Mouse (Mus musculus) limb, embryonic 14.5 days (tissue): ENCODE measurements at regions not wholly inside any gene's neighbourhood (a gene's known extent, or its start where the extent isn't known, plus 50 kb on each side); places are given as distances from the start of the nearest gene placed in this dataset.

ENCODE experiments used
- ATAC-seq: fragments of 200-750 bp; cut with Nextera tagmentation; 2 replicates; pipeline ENCODE4 v1.8.0; 2017; ENCODE audit warnings: low read depth, moderate number of reproducible peaks, moderate TSS enrichment; ENCODE audit not compliant: low FRiP score
- DNase-seq: peaks from one replicate; pipeline ENCODE4 v3.0.0-alpha.2; 2015; ENCODE audit warnings: low spot score
- H3K27ac ChIP-seq: fragments of 300-500 bp; sonication (generic); replicated peaks from 2 replicates; pipeline ENCODE4 v1.5.1; 2014; ENCODE audit warnings: low read depth, mild to moderate bottlenecking, low read length, moderate library complexity, mixed read lengths
- H3K27me3 ChIP-seq: fragments of 300-500 bp; sonication (generic); 2 replicates; pipeline ENCODE4 v1.6.1; 2014; ENCODE audit warnings: low read length, mixed read lengths; ENCODE audit not compliant: control insufficient read depth, insufficient read depth
- H3K36me3 ChIP-seq: fragments of 300-500 bp; sonication (generic); 2 replicates; pipeline ENCODE4 v1.6.1; 2014; ENCODE audit warnings: mild to moderate bottlenecking, low read length, moderate library complexity, mixed read lengths; ENCODE audit not compliant: control insufficient read depth, insufficient read depth
- H3K4me1 ChIP-seq: fragments of 300-500 bp; sonication (generic); 2 replicates; pipeline ENCODE4 v1.6.1; 2014; ENCODE audit warnings: antibody characterized with exemption, low read length, mixed read lengths; ENCODE audit not compliant: control insufficient read depth, insufficient read depth
- H3K4me2 ChIP-seq: fragments of 300-500 bp; sonication (generic); replicated peaks from 2 replicates; pipeline ENCODE4 v1.6.1; 2014; ENCODE audit warnings: low read depth, mild to moderate bottlenecking, low read length, moderate library complexity; ENCODE audit not compliant: severe bottlenecking
- H3K4me3 ChIP-seq: fragments of 300-500 bp; sonication (generic); replicated peaks from 2 replicates; pipeline ENCODE4 v1.5.1; 2014; ENCODE audit warnings: low read length
- H3K9ac ChIP-seq: fragments of 300-500 bp; sonication (generic); 2 replicates; pipeline ENCODE4 v1.6.1; 2014; ENCODE audit warnings: mild to moderate bottlenecking, low read depth, low read length, moderate library complexity; ENCODE audit not compliant: severe bottlenecking
- H3K9me3 ChIP-seq: fragments of 300-500 bp; sonication (generic); 2 replicates; pipeline ENCODE4 v1.6.1; 2016; ENCODE audit warnings: low read length; ENCODE audit not compliant: control insufficient read depth
- POLR2A ChIP-seq: fragments of 200-500 bp; IDR thresholded peaks from 2 replicates; pipeline ENCODE4 v1.8.0; 2012; ENCODE audit warnings: inconsistent platforms, mild to moderate bottlenecking, moderate library complexity, borderline replicate concordance; ENCODE audit not compliant: insufficient read depth, insufficient read length; ENCODE audit errors: extremely low read depth
- WGBS: fragments of 180-500 bp; shearing (Covaris S2); extraction: QIAGEN DNeasy Blood & Tissue Kit; methylation state at CpG from one replicate; pipeline ENCODE4 v1.1.7; 2014; 5-methylcytosine and 5-hydroxymethylcytosine counted together

DNA sequence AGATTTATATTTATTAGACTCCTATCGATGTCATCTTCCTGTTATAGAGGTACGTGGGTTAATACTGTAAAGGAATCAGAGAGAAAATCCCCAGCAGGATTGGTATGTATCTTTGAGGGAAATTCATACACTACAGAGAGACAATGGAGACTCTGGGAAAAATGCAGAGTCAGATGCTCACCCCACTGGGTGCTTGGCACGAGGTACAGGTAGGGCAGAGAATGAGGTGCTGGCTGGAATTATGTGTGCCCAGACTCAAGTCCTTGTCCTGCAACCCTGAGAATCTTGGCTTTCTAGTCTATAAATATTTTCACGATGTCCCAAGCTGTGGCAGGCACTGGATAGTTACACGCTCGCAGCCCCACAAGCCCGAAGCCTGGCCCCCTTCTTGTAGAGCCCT is 57.8 kb upstream of the Cry1 start:
- H3K27ac ChIP-seq: no peak overlapping the region
- no peak overlapping the region for H3K9ac ChIP-seq
- DNase-seq: no peak
- no peaks in the 10 kb centered on the region for H3K27me3 ChIP-seq
- no peak overlapping the region for H3K4me3 ChIP-seq
- no peak for TF ChIP-seq POLR2A
- H3K36me3 ChIP-seq: no peaks in the 10 kb centered on the region
- H3K4me2 ChIP-seq: no peak overlapping the region
- 74% methylated on average over 7 of the region's 7 CpGs for WGBS
- no peaks in the 10 kb centered on the region for H3K9me3 ChIP-seq
- H3K4me1 ChIP-seq: no peaks in the 10 kb centered on the region
- ATAC-seq: no peak

- no peak overlapping the region for H3K27ac ChIP-seq
- H3K9ac ChIP-seq: no peak overlapping the region
- no peaks in the 10 kb centered on the region for H3K36me3 ChIP-seq
- H3K4me2 ChIP-seq: no peak overlapping the region
- no peaks in the 10 kb centered on the region for H3K9me3 ChIP-seq
- no peaks in the 10 kb centered on the region for H3K4me1 ChIP-seq
- 89% methylated on average over 6 of the region's 6 CpGs for WGBS
- DNase-seq (no peak), ATAC-seq (no peak)
- no peak overlapping the region for H3K4me3 ChIP-seq
- TF ChIP-seq POLR2A: no peak
- H3K27me3 ChIP-seq: no peaks in the 10 kb centered on the region
Observed at GRCm38 (mm10) chr10:85243556-85243955, 58.7 kb upstream of the Cry1 start.

- no peak overlapping the region for H3K4me2 ChIP-seq
- TF ChIP-seq POLR2A: no peak
- H3K9ac ChIP-seq: no peak overlapping the region
- H3K4me3 ChIP-seq: no peak overlapping the region
- DNase-seq (no peak), ATAC-seq (no peak)
- 34% methylated on average over 5 of the region's 5 CpGs for WGBS
- H3K27me3 ChIP-seq: no peaks in the 10 kb centered on the region
- no peaks in the 10 kb centered on the region for H3K36me3 ChIP-seq
- no peaks in the 10 kb centered on the region for H3K4me1 ChIP-seq
- no peaks in the 10 kb centered on the region for H3K9me3 ChIP-seq
- H3K27ac ChIP-seq: no peak overlapping the region
Observed at GRCm38 (mm10) chr10:85265746-85266145, 80.9 kb upstream of the Cry1 start.

- H3K27ac ChIP-seq: no peak overlapping the region
- no peak for DNase-seq
- no peak overlapping the region for H3K4me3 ChIP-seq
- no peak for TF ChIP-seq POLR2A
- H3K4me2 ChIP-seq: no peak overlapping the region
- no peak for ATAC-seq
- H3K36me3 ChIP-seq: no peaks in the 10 kb centered on the region
- H3K9ac ChIP-seq: no peak overlapping the region
- no peaks in the 10 kb centered on the region for H3K27me3 ChIP-seq
- no peaks in the 10 kb centered on the region for H3K9me3 ChIP-seq
- WGBS: 32% methylated on average over 10 of the region's 10 CpGs
- H3K4me1 ChIP-seq: no peaks in the 10 kb centered on the region
Observed at GRCm38 (mm10) chr10:85266148-85266547, 81.3 kb upstream of the Cry1 start.

- no peaks in the 10 kb centered on the region for H3K4me1 ChIP-seq
- no peak overlapping the region for H3K4me3 ChIP-seq
- H3K9me3 ChIP-seq: no peaks in the 10 kb centered on the region
- no peak overlapping the region for H3K4me2 ChIP-seq
- no peaks in the 10 kb centered on the region for H3K36me3 ChIP-seq
- H3K9ac ChIP-seq: no peak overlapping the region
- no peak for DNase-seq
- H3K27me3 ChIP-seq: no peaks in the 10 kb centered on the region
- 76% methylated on average over 4 of the region's 4 CpGs for WGBS
- ATAC-seq: no peak
- no peak overlapping the region for H3K27ac ChIP-seq
- no peak for TF ChIP-seq POLR2A
Observed at GRCm38 (mm10) chr10:85266796-85267195, 81.9 kb upstream of the Cry1 start.

DNA sequence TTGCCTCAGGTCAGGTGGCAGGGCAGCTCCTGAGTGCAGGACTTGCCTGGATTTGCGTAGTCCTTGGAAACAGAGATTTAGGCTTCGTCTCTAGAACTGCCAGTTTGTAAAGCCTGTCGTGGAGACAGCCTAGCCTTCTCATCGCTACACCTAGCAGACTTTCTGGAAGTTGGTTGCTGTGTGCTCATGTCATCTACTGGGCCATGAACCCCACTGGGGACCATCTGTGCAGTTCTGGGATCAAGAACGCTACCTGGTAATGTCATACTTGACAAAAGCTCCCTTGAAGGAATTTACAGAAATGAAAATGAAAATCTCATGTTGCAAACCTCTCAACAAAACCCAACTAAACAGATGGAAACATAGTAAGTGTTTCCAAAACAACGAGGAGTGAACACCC is 85.3 kb upstream of the Cry1 start:
- 82% methylated on average over 6 of the region's 6 CpGs for WGBS
- H3K4me1 ChIP-seq: no peaks in the 10 kb centered on the region
- no peak overlapping the region for H3K4me2 ChIP-seq
- no peaks in the 10 kb centered on the region for H3K27me3 ChIP-seq
- no peak for TF ChIP-seq POLR2A
- H3K36me3 ChIP-seq: no peaks in the 10 kb centered on the region
- no peak overlapping the region for H3K4me3 ChIP-seq
- DNase-seq: no peak
- ATAC-seq: no peak
- no peaks in the 10 kb centered on the region for H3K9me3 ChIP-seq
- no peak overlapping the region for H3K27ac ChIP-seq
- no peak overlapping the region for H3K9ac ChIP-seq
